1 mouse cellular context compared by ENCODE assay signal in genomic region chr11:69913554-69914371, GRCm38 (mm10).
A peak's percentile ranks its signal among the peaks of the same experiment; 100 is the strongest.
TF ChIP-seq lines count a peak whose summit lies in the region.

Gene Gps2 (plus strand): TSS chr11:69913888.

TF ChIP-seq in CH12.LX, 34 proteins besides CTCF, POLR2A, EP300 and RAD21 (continued from another document):
- TF ChIP-seq USF2 (conservative IDR thresholded peaks at IDR 0.05; ENCODE audit: low read depth, low read length) (peak; percentile 46; the same call in 1 of the 2 replicates), ELF1 (IDR thresholded peaks at IDR 0.05; ENCODE audit: low read depth, low read length) (peak; percentile 100), MAX (IDR thresholded peaks at IDR 0.05; ENCODE audit: low read length) (peak; percentile 90), E2F4 (IDR thresholded peaks at IDR 0.05; ENCODE audit: insufficient replicate concordance, low read depth, low read length) (no peak; the same call in 1 of the 2 replicates), JUN (IDR thresholded peaks at IDR 0.05; ENCODE audit: insufficient read depth, low read depth, low read length) (no peak), ZC3H11A (IDR thresholded peaks at IDR 0.05; ENCODE audit: low read depth, low read length) (no peak), IRF4 (IDR thresholded peaks at IDR 0.05; ENCODE audit: low read depth, low read length) (peak; percentile 71), TCF12 (IDR thresholded peaks at IDR 0.05; ENCODE audit: low read depth, low read length) (peak; percentile 68), POLR2AphosphoS2 (IDR thresholded peaks at IDR 0.05; ENCODE audit: low read depth, low read length) (peak; percentile 97)
